Mouse (Mus musculus) layer of hippocampus, adult 8-10 months (tissue): ENCODE measurements around the gene Cpped1. TPM values are rescaled to one million over a fixed set of nuclear protein-coding genes. Genes with fewer than 3 reads are reported as not detected.

Experiments used
- DNase-seq, 2 experiments: peaks; one replicate each; pipeline ENCODE4 v3.0.0; 2022; ENCODE audit warnings: low spot score in 2 of 2
- total RNA-seq, 4 experiments: library from RNA; stranded (reverse); gene quantifications; 2 replicates each; pipeline ENCODE4 v1.2.4; 2022

Gene Cpped1
- 10 to 100 TPM; 36.3 to 37.8 (median 36.8) TPM for total RNA-seq

DNA sequence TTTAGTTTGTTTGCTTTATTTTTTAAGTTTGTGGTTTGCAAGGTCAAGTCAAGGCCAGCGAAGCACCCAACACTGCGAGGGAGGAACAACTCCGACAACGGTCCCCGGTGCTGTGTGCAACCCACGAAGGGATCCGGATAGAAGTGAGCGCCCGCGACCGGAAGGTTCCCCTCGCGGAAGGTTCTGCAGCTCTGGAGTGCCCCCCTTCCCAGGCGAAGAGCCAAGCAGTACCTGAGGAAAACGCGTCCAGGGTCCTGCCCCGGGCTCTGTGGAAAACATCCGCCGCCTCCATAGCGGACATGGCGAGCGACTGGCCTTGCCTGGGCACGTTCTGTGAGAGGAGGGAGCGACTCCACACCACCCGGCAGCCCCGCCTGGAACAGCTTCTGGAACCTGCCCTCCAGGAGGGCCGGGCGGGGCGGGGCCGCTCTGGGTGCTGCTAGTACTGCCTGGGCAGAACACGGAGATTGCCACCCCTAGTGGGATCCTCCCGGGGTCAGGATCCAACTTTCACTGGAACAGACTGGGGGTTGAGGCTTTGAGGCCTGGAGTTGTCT is at the start of gene Cpped1:
TSS of gene Cpped1 (minus strand) at position 411 of the 557 bp plus-strand sequence.
- peak; percentile 75 to 85 for DNase-seq

DNA sequence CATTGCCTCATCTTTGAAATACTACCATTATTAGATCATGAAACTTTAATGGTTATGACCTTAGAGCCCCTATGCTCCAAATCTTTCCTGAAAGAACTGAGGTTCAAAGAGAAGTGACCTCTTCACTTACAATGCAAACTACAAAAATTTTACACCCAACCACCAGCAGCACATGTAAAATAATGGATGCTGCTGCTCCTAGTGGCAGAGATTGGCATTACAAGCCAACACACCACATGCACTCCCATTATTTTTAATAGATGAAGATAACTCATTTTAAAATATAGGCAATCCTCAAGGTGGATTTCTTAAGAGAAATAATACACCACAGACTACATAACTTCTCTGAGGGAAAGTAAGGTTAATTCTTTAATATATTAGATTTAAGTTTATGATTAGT is 31.2 kb upstream of the Cpped1 start:
- peak in 1 of 2 experiments; percentile 54 for DNase-seq

DNA sequence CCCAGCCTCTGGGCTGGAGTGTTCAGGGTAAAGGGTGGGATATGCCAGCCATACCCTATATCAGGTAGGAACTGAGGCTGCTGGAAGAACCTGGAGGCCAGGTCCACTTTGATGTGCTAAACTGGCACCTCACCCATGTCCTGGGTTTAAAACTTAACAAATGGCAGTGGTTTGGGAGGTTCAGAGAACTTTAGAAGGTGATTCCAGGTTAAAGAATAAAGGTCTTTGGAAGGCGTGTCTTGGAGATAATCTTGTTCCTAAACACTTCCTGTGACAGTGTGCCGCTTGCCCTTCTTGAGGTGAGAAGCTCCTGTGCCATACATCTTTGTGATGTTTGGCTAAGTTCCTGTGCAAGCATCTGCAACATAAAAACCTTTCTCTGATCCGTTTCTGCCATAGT is 1.6 kb upstream of the Cpped1 start:
- DNase-seq = no peak

DNA sequence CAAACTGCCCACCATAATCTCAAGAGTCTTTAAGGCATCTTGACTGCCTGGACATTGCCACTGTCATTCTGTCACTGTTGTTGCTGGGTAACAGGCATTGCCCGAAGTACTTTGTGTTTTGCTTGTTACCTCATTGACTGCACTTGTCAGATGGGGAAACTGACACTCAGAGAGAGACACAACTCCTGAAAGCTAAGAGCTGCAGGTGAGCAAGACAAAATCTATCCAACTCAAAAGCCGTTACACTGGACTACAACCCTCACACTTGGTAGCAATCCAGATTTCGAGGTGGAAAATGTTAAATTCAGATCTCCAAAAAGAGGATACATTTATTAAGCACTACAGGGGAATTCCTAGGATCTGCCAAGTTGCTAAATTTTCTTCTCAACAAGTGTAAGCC is 572 bp upstream of the Cpped1 start:
- DNase-seq = no peak

DNA sequence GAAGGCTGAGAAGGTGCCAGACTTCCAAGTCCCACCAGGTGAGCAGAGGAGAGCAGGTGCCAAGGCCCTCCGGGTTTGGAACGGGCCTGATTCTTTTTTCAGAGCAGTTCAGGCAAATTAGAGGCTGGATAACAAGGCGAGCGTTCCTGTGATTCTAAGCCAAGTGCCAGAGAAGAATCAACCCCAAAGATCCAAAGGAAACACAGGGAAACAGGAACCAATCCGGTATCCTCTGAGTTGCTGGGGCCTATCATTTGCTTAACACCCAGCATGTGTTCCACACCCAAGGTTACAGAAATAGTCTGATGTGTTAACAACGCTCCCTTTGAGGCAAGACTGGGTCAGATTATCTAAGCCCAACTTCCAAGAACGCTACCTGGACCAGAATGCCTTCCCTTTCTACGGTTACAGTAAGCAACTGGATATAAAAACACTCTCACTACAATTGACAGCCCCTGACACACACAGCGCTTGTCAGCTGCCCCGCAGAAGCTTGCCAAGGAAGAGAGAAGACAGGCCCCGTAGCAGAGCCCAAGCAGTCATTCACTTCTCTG is 707 bp downstream of the Cpped1 start:
- peak; percentile 15 to 17 for DNase-seq

DNA sequence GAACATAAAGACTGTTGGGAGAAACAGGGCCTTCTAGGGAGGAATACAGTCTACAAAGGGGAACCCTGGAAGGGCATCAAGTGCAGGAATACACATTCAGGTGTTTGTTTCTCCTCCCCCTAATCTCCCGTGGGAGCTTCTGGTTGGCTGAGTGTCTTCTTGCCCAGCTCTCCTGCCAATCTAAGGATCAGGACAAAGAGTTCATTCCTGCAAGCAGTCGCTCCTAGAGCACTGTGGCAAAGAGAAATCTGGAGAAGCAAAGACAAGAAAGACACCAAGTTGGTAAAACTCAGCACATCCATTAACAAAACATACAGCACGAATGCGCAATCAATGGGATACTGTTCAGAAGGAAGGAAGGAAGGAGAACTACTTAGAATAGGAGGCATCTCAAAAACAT is 1.4 kb downstream of the Cpped1 start:
- DNase-seq = no peak

DNA sequence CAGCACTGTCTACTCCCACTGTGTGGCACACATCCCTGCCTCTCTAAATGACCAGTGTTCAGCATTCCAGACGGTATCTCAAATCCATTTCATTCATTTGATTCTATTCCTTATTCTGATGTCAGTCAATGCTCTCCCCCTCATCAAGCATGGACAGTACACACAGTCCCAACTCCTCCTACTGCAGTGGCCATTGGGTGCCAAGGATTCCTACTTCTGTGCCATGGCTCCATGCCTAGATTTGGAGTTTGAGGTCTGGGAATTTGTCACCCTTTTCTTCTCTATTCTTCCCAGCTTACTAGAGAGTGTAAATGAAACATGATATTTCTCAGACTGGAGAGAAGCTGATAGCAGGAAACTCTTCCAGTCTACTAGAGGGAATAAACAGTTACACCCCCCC is 2.3 kb downstream of the Cpped1 start:
- no peak for DNase-seq

DNA sequence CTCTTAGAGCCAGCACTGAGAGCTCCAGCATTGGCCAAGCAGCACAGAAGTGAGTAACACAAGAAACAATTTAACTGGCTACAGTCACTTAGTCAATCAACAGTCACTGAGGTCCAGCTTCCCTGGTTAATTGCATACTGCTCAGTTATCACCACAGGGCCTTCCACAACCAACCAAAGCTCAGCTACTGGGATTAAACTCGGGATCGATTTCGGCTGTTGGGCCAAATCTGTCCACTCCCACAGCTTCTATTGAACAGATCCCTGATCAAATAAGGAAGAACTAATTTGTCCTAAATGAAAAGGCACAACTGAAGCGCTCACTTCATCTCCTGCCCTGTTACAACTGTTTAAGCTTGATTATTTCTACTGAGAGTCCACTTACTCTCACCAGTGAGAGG is 4.0 kb downstream of the Cpped1 start:
- DNase-seq = no peak

DNA sequence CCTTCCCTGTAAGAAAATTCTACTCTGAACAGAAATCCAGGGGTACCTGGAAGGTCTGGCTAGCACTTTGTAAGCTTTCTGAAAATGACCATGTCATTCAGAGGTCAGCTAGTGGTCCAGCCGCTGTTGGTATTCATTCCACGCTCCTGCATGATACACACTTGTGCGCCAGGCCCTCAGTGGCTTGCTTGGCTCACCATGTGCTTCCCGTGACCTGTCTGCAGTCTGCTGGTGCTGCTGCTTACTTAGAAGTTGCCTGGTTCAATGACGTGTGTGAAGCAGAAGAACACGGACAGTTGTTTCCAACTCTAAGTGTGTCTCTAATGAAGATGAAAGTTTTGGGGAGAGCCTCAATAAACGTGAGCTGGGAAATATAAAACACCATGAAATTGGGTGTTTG is 7.2 kb downstream of the Cpped1 start:
- DNase-seq = no peak

DNA sequence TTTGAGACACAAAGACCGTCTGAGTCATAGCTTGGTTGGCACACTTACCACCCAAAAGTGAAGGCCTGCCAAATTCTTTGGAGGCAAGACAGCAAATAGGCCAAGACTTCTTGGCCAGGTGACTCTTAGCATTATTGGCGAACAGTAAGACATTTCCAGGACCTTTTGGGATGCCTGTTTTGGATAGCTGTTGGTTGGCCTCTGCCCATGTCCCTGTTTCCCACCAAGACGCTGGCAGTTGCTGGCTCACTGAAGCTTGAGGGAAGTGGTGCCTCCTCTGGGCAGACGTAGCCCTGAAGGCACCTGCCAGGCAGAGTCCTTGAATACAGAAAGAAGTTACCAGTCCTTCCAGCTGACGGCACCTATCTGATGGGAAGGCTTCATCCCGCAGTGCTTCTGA is 8.9 kb downstream of the Cpped1 start:
- no peak for DNase-seq

DNA sequence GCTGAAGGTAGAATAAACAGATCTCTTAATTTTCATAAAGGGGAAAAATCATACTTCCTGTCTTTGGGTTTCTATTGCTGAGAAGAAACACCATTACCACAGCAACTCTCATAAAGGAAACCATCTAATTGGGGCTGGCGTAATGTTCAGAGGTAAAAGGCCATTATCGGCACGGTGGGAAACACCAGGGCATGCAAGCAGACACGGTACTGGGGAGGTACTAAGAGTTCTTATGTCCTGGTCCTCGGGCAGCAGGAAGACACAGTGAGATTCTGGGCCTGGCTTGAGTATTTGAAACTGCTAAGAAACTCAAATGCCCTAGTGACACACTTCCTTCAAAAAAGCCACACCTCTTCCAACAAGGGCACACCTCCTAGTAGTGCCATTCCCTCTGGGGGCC is 12.8 kb downstream of the Cpped1 start:
- no peak for DNase-seq

DNA sequence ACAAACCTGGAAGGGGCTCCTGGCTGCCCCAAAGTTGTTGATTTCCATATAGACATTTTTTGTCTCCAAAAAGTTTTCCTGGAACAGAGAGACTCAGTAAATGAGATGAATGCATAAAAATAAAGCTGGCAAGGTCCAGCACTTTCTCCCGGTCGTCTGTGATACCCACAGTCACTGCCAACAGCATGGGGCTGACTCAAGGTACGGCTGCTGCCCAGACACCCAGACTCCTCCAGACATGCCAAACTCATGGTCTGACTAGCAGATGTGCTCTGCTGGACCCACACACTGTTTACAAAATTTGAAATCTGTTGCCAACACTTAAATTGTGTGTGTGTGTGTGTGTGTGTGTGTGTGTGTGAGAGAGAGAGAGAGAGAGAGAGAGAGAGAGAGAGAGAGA is 14.4 kb downstream of the Cpped1 start:
- no peak for DNase-seq

DNA sequence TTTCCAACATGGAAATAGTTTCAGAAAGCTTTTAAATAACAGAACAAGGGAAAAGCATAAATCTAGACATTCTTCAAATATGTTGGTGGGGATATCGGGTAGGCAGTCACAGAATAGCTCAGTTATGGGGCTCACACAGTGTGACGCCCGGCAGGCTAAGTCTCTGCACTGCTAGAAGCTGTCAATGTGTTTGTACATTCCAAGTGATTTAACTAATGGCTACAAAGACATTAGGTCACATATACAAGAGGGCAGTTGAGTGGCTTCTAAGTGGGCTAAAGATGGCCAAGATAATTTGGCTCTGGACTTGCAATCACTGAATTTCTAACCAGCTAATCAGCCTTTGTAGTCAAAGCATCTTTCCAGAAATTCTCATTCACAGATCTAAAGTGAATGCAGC is 19.1 kb downstream of the Cpped1 start:
- no peak for DNase-seq

DNA sequence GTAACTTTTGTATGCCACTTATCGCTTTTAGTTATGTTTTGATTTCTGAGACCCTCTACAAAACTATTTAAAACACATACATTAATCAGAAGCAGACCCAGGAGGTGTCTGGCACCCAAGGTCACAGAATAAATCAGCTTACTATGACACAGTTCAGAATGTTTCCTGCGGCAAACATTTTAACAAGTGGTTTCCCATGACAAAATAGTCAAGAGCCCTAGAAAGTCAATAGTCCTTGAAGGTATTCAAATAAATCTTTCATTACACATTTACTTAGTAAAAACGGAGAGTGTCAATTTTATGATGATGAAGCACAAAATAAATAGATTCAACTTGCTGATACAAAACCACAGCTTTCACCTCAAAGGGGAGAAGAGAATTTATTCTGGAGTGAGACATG is 19.5 kb downstream of the Cpped1 start:
- no peak for DNase-seq

DNA sequence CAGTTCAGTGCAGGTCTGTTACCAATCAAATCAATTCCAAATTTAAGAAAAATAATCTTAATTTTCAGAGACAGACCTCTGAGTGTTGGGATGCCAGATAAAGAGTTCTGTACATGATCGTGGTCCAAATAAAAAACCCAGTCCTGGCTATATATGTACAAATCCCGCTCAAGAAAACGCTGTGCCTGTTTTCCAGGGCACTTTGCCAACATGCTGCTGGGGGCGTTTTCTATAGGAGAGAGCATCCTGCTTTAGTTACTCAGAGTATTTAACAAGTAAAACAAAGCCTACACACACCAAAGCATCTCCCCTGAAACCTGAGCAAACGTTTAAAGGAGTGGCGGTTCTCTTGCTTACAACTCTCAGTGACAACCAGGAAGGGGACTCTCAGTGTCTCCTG is 27.4 kb downstream of the Cpped1 start:
- DNase-seq = no peak

DNA sequence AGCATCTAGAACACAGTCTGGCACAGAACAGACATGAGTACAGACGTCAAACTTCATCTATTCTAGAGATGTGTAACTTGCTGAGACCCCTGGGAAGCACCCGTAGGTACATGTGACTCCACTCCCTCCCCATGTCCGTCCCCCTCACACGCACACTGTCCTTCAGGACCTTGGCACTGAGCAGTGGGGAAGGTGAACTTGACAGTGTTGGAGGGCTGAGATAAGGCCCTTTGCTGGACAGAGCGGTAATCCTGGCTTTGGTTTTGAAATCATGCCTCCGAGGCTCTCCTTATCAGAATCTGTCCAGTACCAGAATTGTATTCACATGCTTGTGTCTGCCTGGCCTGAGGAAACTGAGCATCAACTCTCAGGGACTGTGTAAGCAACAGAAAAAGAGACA is 28.8 kb downstream of the Cpped1 start:
- no peak for DNase-seq

DNA sequence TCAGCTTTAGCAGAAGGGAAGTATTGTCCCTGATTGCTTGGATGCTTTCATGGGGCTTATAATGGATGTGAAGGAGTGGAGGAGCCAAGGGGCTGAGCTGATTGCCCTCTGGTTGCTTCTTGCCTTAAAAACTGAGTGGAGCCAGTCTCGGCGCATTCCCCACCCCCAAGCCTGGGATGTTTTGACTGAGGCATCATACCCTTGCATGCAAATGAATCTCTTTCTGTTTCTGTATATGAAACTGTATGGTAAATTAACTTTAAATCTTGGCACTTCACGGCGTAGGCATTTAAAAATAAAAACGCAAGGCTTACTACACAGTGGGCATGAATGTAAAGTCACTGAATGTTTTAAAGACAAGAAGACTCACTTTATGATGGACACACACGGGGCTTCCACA is 30.0 kb downstream of the Cpped1 start:
- DNase-seq = no peak

DNA sequence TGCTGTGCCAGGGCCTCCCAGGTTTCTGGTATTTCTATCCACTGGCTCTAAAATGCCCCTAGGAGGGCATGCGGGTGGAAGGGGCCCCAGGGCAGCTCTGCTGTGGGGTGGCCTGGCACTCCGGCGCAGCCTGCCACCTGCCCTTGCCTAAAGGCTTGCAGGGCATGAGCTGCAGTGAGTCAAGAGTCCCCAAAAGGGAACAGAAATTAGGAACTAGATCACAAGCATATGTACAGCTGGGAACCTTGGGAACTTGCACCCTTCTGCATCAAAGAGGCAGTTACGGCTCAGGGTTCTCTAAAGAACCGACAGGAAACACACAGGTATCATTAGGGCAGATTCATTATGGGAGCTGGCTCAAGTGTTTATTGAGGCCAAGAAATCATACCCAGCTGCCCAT is 34.0 kb downstream of the Cpped1 start:
- no peak for DNase-seq

DNA sequence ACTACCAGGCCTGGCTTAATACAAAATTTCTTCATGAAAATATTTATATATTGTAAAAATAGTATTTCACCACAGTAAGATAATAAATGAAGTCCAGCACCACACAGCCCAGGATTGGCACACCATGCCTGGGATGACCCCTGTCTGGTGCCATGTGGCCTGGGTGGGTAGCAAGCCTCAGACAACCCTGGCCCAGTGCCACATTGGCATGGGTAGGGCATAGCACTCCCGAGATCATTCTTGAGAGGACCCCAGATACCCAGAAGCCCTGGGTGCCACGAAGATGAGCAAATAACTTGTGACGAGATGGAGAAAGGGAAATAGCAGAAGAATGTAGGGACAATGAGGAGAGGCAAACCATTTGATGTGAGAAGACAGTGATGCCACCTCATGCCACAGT is 36.0 kb downstream of the Cpped1 start:
- DNase-seq = no peak

DNA sequence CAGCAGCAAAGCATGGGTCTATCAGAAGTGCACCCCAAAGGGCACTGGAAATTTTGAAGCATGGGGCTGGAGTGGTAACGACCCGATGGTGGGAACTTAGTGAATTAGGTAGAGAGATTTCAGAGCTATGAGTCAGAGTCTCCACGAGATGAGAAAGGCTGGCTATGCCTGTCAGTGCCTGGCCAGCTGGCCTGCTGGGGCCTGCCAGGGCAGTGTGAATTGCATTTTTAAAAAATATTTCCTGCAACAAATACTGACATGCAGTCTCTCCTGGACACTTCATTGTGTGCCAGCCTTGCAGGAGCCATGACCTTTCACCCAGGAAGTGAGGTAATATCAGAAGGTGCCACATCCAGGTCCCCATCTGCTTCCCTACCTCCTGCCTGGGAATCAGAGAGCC is 40.8 kb downstream of the Cpped1 start:
- no peak for DNase-seq

DNA sequence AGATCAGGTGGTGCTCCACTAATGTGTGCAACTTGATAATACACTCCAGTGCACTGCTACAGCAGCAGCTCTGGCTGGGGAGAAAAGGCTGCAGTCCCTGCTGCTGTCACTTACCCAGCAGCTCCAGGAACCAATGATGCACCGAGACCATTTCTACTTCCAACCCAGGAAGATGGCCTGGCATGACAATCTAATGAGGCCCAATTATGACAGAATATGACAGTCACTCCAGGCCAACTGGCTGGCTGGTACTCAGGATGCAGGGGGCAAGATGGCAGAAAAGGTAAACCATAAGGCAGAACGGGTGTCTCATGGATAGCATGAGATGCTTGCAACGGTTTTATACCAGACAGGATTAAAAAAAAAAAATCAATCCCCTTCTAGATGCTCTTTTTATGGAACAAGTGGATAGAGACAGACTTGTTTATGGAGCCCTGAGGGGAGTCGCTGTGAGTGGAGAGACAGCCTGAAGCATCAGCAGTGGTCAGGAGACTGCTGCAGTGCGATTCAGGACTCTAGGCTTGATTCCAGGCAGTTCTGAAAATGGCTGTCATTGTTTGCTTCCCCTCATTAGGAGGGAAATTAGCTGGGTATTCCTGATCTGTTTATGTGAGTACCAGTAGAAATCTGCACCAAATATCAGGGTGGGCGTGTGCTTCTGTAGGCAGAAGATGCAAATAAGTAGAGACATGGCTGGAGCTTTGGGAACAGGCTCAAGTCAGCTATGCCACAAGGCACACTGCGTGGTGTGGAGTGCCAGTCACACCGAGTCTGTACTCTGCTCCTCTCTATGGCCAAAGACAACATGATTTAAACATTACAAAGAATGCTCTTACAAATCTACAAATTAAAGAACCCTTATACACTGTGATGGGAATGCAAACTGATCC is 56.3 kb downstream of the Cpped1 start:
- DNase-seq = peak; percentile 14 to 17

DNA sequence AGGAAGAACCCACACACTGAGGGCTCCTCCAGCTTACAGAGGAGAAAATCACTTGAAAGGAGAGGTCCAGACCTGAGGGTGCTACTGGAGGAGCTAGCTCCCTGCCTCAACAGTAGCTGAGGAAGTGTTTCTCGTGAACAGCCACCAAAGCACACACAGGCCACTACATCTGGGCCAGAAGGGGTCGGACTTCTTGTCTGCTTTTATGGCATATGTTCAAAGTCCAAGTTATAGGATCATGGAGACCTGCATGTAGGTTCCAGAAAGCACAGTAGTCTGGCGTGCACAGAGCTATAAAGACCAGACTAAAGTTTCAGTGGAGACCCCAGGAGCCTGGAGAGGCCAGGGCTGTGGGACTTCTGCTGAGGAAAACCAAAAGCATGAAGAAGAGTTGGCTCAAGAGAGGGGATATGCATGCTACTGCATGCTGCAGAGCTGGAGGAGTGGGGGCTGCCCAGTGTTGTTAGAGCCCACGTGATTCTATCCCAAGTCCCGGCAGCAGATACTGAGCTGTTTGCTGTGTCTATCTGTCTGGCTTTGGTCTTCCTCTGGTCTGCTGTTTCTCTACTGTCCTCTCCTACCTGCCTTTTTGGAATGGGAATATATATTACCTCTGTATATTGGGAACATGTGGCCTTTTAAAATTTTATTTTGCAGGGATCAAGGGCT is 60.1 kb downstream of the Cpped1 start:
- DNase-seq = no peak
